Mouse (Mus musculus): ENCODE data around the gene Shld2. TPM values are rescaled to one million over a fixed set of nuclear protein-coding genes. Genes with fewer than 3 reads are reported as not detected.

The Shld2 gene
- polyA plus RNA-seq, 1 experiment = 2.6 TPM

- H3K4me2 ChIP-seq (ENCODE audit: low read depth) = no peak overlapping the region
- no peaks in the 10 kb centered on the region for H3K79me2 ChIP-seq (ENCODE audit: control insufficient read depth, insufficient read depth)
- peaks cover 4% of the 10 kb centered on the region for H3K36me3 ChIP-seq (ENCODE audit: control insufficient read depth, insufficient read depth)
- no peaks in the 10 kb centered on the region for H3K27me3 ChIP-seq (ENCODE audit: control insufficient read depth, insufficient read depth, insufficient read length)
- no peak overlapping the region for H3K4me3 ChIP-seq
- TF ChIP-seq TCF12 (IDR thresholded peaks at IDR 0.05; ENCODE audit: insufficient read depth, poor library complexity, severe bottlenecking) = no peak
- TF ChIP-seq E2F4 (IDR thresholded peaks at IDR 0.05; ENCODE audit: insufficient read depth) = no peak
- no peak for TF ChIP-seq MYOD1 (IDR thresholded peaks at IDR 0.05; ENCODE audit: control insufficient read depth in 1 of 3, insufficient read length in 2 of 3, low read depth in 2 of 3)
- TF ChIP-seq SRF (IDR thresholded peaks at IDR 0.05; ENCODE audit: control insufficient read depth, insufficient read length, low read depth) = no peak
- TF ChIP-seq CEBPB (IDR thresholded peaks at IDR 0.05; ENCODE audit: insufficient read depth, poor library complexity, severe bottlenecking) = no peak
- TF ChIP-seq MAX (IDR thresholded peaks at IDR 0.05; ENCODE audit: low read depth) = no peak
- no peak for TF ChIP-seq REST (IDR thresholded peaks at IDR 0.05; ENCODE audit: insufficient read depth, insufficient read length)
- TF ChIP-seq USF1 (IDR thresholded peaks at IDR 0.05; ENCODE audit: low read depth) = no peak
- no peak for TF ChIP-seq TCF3 (IDR thresholded peaks at IDR 0.05; ENCODE audit: insufficient read length, low read depth)
- no peak for TF ChIP-seq POLR2AphosphoS2 (IDR thresholded peaks at IDR 0.05; ENCODE audit: insufficient read length, low read depth)
- TF ChIP-seq POLR2A (IDR thresholded peaks at IDR 0.05; ENCODE audit: insufficient read length, low read depth) = no peak
- no peak for TF ChIP-seq MYOG (IDR thresholded peaks at IDR 0.05; ENCODE audit: control insufficient read depth in 1 of 3, insufficient read depth in 1 of 3, insufficient read length in 2 of 3, low read depth in 2 of 3)
- H3ac ChIP-seq (ENCODE audit: control insufficient read depth, insufficient read length) = no peak overlapping the region
Observed at GRCm38 (mm10) chr14:34240676-34241075, 69.6 kb downstream of the Shld2 start.

- Histone ChIP-seq H3K4me3 (no peak overlapping the region), H3ac (ENCODE audit: control insufficient read depth, insufficient read length) (no peak overlapping the region), H3K79me2 (ENCODE audit: control insufficient read depth, insufficient read depth) (no peaks in the 10 kb centered on the region), H3K27me3 (ENCODE audit: control insufficient read depth, insufficient read depth, insufficient read length) (no peaks in the 10 kb centered on the region), H3K36me3 (ENCODE audit: control insufficient read depth, insufficient read depth) (peaks cover 4% of the 10 kb centered on the region), H3K4me2 (ENCODE audit: low read depth) (no peak overlapping the region)
- TF ChIP-seq MYOD1 (IDR thresholded peaks at IDR 0.05; ENCODE audit: control insufficient read depth in 1 of 3, insufficient read length in 2 of 3, low read depth in 2 of 3) = no peak
- TF ChIP-seq TCF12 (IDR thresholded peaks at IDR 0.05; ENCODE audit: insufficient read depth, poor library complexity, severe bottlenecking) = no peak
- no peak for TF ChIP-seq REST (IDR thresholded peaks at IDR 0.05; ENCODE audit: insufficient read depth, insufficient read length)
- no peak for TF ChIP-seq E2F4 (IDR thresholded peaks at IDR 0.05; ENCODE audit: insufficient read depth)
- TF ChIP-seq POLR2AphosphoS2 (IDR thresholded peaks at IDR 0.05; ENCODE audit: insufficient read length, low read depth) = no peak
- no peak for TF ChIP-seq CEBPB (IDR thresholded peaks at IDR 0.05; ENCODE audit: insufficient read depth, poor library complexity, severe bottlenecking)
- TF ChIP-seq POLR2A (IDR thresholded peaks at IDR 0.05; ENCODE audit: insufficient read length, low read depth) = no peak
- no peak for TF ChIP-seq SRF (IDR thresholded peaks at IDR 0.05; ENCODE audit: control insufficient read depth, insufficient read length, low read depth)
- no peak for TF ChIP-seq MAX (IDR thresholded peaks at IDR 0.05; ENCODE audit: low read depth)
- TF ChIP-seq TCF3 (IDR thresholded peaks at IDR 0.05; ENCODE audit: insufficient read length, low read depth) = no peak
- no peak for TF ChIP-seq USF1 (IDR thresholded peaks at IDR 0.05; ENCODE audit: low read depth)
- TF ChIP-seq MYOG (IDR thresholded peaks at IDR 0.05; ENCODE audit: control insufficient read depth in 1 of 3, insufficient read depth in 1 of 3, insufficient read length in 2 of 3, low read depth in 2 of 3) = no peak
Observed at GRCm38 (mm10) chr14:34240263-34240662, 70.0 kb downstream of the Shld2 start.

GRCm38 (mm10) chr14:34234630-34235380 is 75.5 kb downstream of the Shld2 start:
- TF ChIP-seq REST (IDR thresholded peaks at IDR 0.05; ENCODE audit: insufficient read depth, insufficient read length) (no peak), USF1 (IDR thresholded peaks at IDR 0.05; ENCODE audit: low read depth) (peak; percentile 91), E2F4 (IDR thresholded peaks at IDR 0.05; ENCODE audit: insufficient read depth) (no peak)
- Histone ChIP-seq H3K4me2 (ENCODE audit: low read depth) (peak overlapping the region; percentile 47), H3K4me3 (no peak overlapping the region)

GRCm38 (mm10) chr14:34233846-34234245 is 76.4 kb downstream of the Shld2 start:
- no peaks in the 10 kb centered on the region for H3K79me2 ChIP-seq (ENCODE audit: control insufficient read depth, insufficient read depth)
- no peak for TF ChIP-seq SRF (IDR thresholded peaks at IDR 0.05; ENCODE audit: control insufficient read depth, insufficient read length, low read depth)
- no peak for TF ChIP-seq REST (IDR thresholded peaks at IDR 0.05; ENCODE audit: insufficient read depth, insufficient read length)
- TF ChIP-seq TCF12 (IDR thresholded peaks at IDR 0.05; ENCODE audit: insufficient read depth, poor library complexity, severe bottlenecking) = no peak
- no peak for TF ChIP-seq MYOD1 (IDR thresholded peaks at IDR 0.05; ENCODE audit: control insufficient read depth in 1 of 3, insufficient read length in 2 of 3, low read depth in 2 of 3)
- no peak for TF ChIP-seq MYOG (IDR thresholded peaks at IDR 0.05; ENCODE audit: control insufficient read depth in 1 of 3, insufficient read depth in 1 of 3, insufficient read length in 2 of 3, low read depth in 2 of 3)
- TF ChIP-seq POLR2AphosphoS2 (IDR thresholded peaks at IDR 0.05; ENCODE audit: insufficient read length, low read depth) = no peak
- TF ChIP-seq TCF3 (IDR thresholded peaks at IDR 0.05; ENCODE audit: insufficient read length, low read depth) = no peak
- TF ChIP-seq E2F4 (IDR thresholded peaks at IDR 0.05; ENCODE audit: insufficient read depth) = no peak
- no peak for TF ChIP-seq POLR2A (IDR thresholded peaks at IDR 0.05; ENCODE audit: insufficient read length, low read depth)
- H3K36me3 ChIP-seq (ENCODE audit: control insufficient read depth, insufficient read depth) = peaks cover 4% of the 10 kb centered on the region
- no peak overlapping the region for H3K4me2 ChIP-seq (ENCODE audit: low read depth)
- no peak overlapping the region for H3K4me3 ChIP-seq
- H3ac ChIP-seq (ENCODE audit: control insufficient read depth, insufficient read length) = no peak overlapping the region
- no peaks in the 10 kb centered on the region for H3K27me3 ChIP-seq (ENCODE audit: control insufficient read depth, insufficient read depth, insufficient read length)

More at GRCm38 (mm10) chr14:34234630-34235380, 75.5 kb downstream of the Shld2 start:
- Histone ChIP-seq H3ac (ENCODE audit: control insufficient read depth, insufficient read length) (no peak overlapping the region), H3K27me3 (ENCODE audit: control insufficient read depth, insufficient read depth, insufficient read length) (no peaks in the 10 kb centered on the region), H3K79me2 (ENCODE audit: control insufficient read depth, insufficient read depth) (no peaks in the 10 kb centered on the region), H3K36me3 (ENCODE audit: control insufficient read depth, insufficient read depth) (peaks cover 4% of the 10 kb centered on the region)
